Mouse (Mus musculus) heart, adult 2 months (tissue): ENCODE results near the gene Spata13. TPM values are rescaled to one million over a fixed set of nuclear protein-coding genes. Genes with fewer than 3 reads are reported as not detected.

ENCODE experiments used
- DNase-seq, 2 experiments: peaks; one replicate each; pipeline ENCODE4 v3.0.0; 2021
- H3K27ac ChIP-seq: fragments of 200-600 bp; 2 replicates; pipeline ENCODE4 v1.8.1; 2022
- H3K27me3 ChIP-seq: fragments of 200-500 bp; 2 replicates; pipeline ENCODE4 v1.6.1; 2012; ENCODE audit warnings: mild to moderate bottlenecking, low read length, inconsistent platforms, mixed read lengths; ENCODE audit not compliant: control insufficient read depth, insufficient read depth
- H3K36me3 ChIP-seq: fragments of 200-500 bp; 2 replicates; pipeline ENCODE4 v1.6.1; 2012; ENCODE audit warnings: low read length, inconsistent platforms; ENCODE audit not compliant: control insufficient read depth, insufficient read depth
- H3K4me1 ChIP-seq: fragments of 200-500 bp; 2 replicates; pipeline ENCODE4 v1.6.1; 2011; ENCODE audit warnings: low read length; ENCODE audit not compliant: control insufficient read depth, insufficient read depth
- H3K4me3 ChIP-seq: fragments of 200-600 bp; 2 replicates; pipeline ENCODE4 v1.8.1; 2022
- H3K79me2 ChIP-seq: fragments of 200-500 bp; replicated peaks from 2 replicates; pipeline ENCODE4 v1.6.1; 2012; ENCODE audit warnings: mild to moderate bottlenecking, inconsistent platforms, low read length, moderate library complexity, mixed read lengths; ENCODE audit not compliant: control insufficient read depth, insufficient read depth
- H3K9ac ChIP-seq: fragments of 200-500 bp; 2 replicates; pipeline ENCODE4 v1.6.1; 2012; ENCODE audit warnings: low read depth, mild to moderate bottlenecking, control low read depth, inconsistent platforms, low read length, mixed read lengths
- CTCF ChIP-seq: fragments of 200-600 bp; IDR thresholded peaks from 2 replicates; pipeline ENCODE4 v1.8.1; 2022; ENCODE audit warnings: antibody characterized with exemption, mild to moderate bottlenecking, moderate library complexity
- EP300 ChIP-seq: fragments of 200-500 bp; IDR thresholded peaks from 2 replicates; pipeline ENCODE4 v1.6.1; 2011; ENCODE audit warnings: low read depth, low read length, control low read depth; ENCODE audit not compliant: insufficient read depth
- POLR2A ChIP-seq: fragments of 200-500 bp; IDR thresholded peaks from 2 replicates; pipeline ENCODE4 v1.6.1; 2011; ENCODE audit warnings: mild to moderate bottlenecking, low read depth, low read length, control low read depth; ENCODE audit not compliant: insufficient read depth
- WGBS: fragments of 180-500 bp; shearing (Covaris S2); methylation state at CpG from one replicate; pipeline ENCODE4 v1.1.7; 2018; 5-methylcytosine and 5-hydroxymethylcytosine counted together
- intact Hi-C: fragments of 180-260 bp; cut with DNase I; formaldehyde crosslinking; loops from one replicate; pipeline ENCODE4 v1.15.1; 2025
- polyA plus RNA-seq: library from polyadenylated mRNA; depleted of rRNA; stranded (reverse); fragments of >200 nt; gene quantifications from 2 replicates; pipeline ENCODE4 v1.2.3, GENCODE M21; 2012
- total RNA-seq, 2 experiments: library from RNA; stranded (reverse); gene quantifications; 2 replicates each; pipeline ENCODE4 v1.2.3; 2021

The Spata13 gene
- total and polyA plus RNA-seq, 3 experiments, result 9.5 to 14.7 (median 13.1) TPM

DNA sequence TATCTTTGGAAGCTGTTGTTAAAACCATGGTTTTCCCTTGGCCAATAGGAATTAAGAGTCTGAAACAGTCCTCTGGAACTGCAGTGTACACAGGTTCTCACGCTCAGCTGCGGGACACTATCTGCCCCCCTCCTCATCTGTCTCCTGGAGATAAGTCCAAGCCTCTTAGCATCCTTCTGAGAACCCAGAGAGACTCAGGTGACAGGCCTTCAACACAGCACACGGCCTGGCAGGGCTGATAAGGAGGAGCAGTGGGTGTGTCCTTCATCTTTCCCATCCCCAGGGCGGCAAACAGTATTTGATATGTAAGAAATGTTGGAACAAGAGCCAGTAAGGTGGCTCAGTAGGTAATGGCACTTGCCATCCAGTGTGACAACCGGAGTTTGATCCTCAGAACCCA lies 20.2 kb downstream of the Spata13 start:
- intact Hi-C loops, result no loop called here
- Histone ChIP-seq H3K27me3 (no peaks in the 10 kb centered on the region), H3K9ac (no peak overlapping the region), H3K4me1 (peaks cover 1% of the 10 kb centered on the region), H3K4me3 (no peak overlapping the region), H3K27ac (no peak overlapping the region), H3K79me2 (no peaks in the 10 kb centered on the region), H3K36me3 (no peaks in the 10 kb centered on the region)
- no peak for TF ChIP-seq CTCF
- 70% methylated on average over 5 of the region's 5 CpGs for WGBS
- DNase-seq, result no peak

DNA sequence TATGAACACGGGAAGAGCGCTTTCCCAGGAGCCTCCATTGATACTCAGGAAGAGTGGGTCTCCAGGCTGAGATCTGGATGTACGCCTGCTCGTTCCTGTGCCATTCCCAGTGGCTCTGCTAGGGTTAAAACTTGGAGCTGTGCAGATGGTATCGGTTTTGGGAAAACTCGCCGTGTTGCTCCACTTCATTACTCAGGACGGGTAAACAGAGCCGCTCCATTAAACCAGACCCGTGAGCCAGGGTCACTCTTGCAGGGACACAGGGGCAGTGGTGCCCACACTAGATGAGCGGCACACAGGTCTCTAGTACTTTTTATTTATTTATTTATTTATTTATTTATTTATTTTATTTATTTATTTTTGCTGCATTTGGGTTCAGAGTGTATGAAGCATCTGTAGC lies 20.9 kb downstream of the Spata13 start:
- intact Hi-C loops, result no loop called here

GRCm38 (mm10) chr14:60655941-60656700 lies 22.3 kb downstream of the Spata13 start:
- no peaks in the 10 kb centered on the region for H3K27me3 ChIP-seq
- TF ChIP-seq EP300 (no peak), CTCF (no peak), POLR2A (no peak)
- intact Hi-C loops, result no loop called here
- no peak overlapping the region for H3K27ac ChIP-seq
- no peak overlapping the region for H3K9ac ChIP-seq
- DNase-seq, result peak; percentile 66 to 74
- H3K36me3 ChIP-seq, result no peaks in the 10 kb centered on the region
- 53% methylated on average over 15 of the region's 15 CpGs for WGBS
- H3K79me2 ChIP-seq, result no peaks in the 10 kb centered on the region
- H3K4me3 ChIP-seq, result no peak overlapping the region
- H3K4me1 ChIP-seq, result peaks cover 1% of the 10 kb centered on the region

More for the DNA sequence above, 20.9 kb downstream of the Spata13 start:
- 91% methylated on average over 11 of the region's 11 CpGs for WGBS
- Histone ChIP-seq H3K79me2 (no peaks in the 10 kb centered on the region), H3K27me3 (no peaks in the 10 kb centered on the region), H3K27ac (no peak overlapping the region), H3K36me3 (no peaks in the 10 kb centered on the region), H3K4me1 (peaks cover 1% of the 10 kb centered on the region), H3K9ac (no peak overlapping the region), H3K4me3 (no peak overlapping the region)
- TF ChIP-seq CTCF (no peak), EP300 (no peak), POLR2A (no peak)
- no peak for DNase-seq

DNA sequence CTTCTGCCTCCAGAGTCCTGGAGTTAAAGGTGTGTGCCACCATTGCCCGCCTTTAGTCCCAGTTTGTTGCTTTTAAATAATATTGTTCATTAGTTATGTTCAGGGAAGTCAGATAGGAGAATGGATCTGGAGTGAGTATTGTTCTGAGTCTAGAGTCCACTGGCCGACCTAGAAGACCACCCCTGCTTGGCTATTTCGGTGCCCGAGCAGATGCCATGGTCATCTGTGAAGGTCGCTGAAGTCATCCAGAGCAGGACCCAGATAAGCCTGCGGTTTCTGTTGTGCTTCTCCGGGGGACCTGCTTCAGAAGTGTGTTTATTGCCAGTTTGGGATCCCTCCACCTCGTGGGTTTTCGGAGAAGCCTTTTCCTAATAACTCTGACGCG lies 22.9 kb downstream of the Spata13 start:
- Histone ChIP-seq H3K4me1 (peaks cover 1% of the 10 kb centered on the region), H3K79me2 (no peaks in the 10 kb centered on the region), H3K4me3 (no peak overlapping the region), H3K9ac (no peak overlapping the region), H3K27ac (no peak overlapping the region), H3K36me3 (no peaks in the 10 kb centered on the region), H3K27me3 (no peaks in the 10 kb centered on the region)
- TF ChIP-seq POLR2A (no peak), CTCF (no peak), EP300 (no peak)
- intact Hi-C loops, result no loop called here
- DNase-seq, result no peak
- 82% methylated on average over 11 of the region's 11 CpGs for WGBS

GRCm38 (mm10) chr14:60657891-60658290 lies 24.1 kb downstream of the Spata13 start:
- H3K79me2 ChIP-seq, result no peaks in the 10 kb centered on the region
- no peaks in the 10 kb centered on the region for H3K27me3 ChIP-seq
- H3K27ac ChIP-seq, result no peak overlapping the region
- WGBS, result 66% methylated on average over 2 of the region's 2 CpGs
- DNase-seq, result no peak
- peaks cover 1% of the 10 kb centered on the region for H3K4me1 ChIP-seq
- no peaks in the 10 kb centered on the region for H3K36me3 ChIP-seq
- no peak overlapping the region for H3K4me3 ChIP-seq
- no peak overlapping the region for H3K9ac ChIP-seq
- intact Hi-C loops, result no loop called here
- TF ChIP-seq EP300 (no peak), POLR2A (no peak), CTCF (no peak)

DNA sequence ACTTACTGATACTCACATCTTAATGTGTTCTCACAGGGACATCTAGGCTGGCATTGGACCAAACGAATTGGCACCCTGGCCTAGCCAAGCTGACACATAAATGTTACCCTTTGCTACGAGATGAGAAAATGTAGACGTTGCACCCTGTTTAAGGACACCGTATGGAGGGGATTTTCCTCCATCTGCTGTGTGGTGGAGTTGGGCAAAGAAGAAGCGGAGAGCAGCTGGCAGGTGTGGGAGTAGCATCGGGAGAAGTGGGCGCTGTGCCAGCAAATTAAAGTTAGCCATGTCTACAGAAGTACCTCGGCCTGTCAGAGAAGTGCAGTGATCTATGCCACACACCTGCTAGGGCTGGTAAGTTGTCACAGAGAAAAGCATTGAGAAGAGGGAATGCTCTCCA lies 25.7 kb downstream of the Spata13 start:
- Histone ChIP-seq H3K79me2 (no peaks in the 10 kb centered on the region), H3K27ac (no peak overlapping the region), H3K4me1 (peaks cover 1% of the 10 kb centered on the region), H3K27me3 (no peaks in the 10 kb centered on the region), H3K9ac (no peak overlapping the region), H3K36me3 (no peaks in the 10 kb centered on the region), H3K4me3 (no peak overlapping the region)
- DNase-seq, result no peak
- intact Hi-C loops, result no loop called here
- WGBS, result 82% methylated on average over 8 of the region's 8 CpGs
- TF ChIP-seq POLR2A (no peak), CTCF (no peak), EP300 (no peak)
